ENCODE assay signal across 9 mouse cellular contexts in the genomic region with DNA sequence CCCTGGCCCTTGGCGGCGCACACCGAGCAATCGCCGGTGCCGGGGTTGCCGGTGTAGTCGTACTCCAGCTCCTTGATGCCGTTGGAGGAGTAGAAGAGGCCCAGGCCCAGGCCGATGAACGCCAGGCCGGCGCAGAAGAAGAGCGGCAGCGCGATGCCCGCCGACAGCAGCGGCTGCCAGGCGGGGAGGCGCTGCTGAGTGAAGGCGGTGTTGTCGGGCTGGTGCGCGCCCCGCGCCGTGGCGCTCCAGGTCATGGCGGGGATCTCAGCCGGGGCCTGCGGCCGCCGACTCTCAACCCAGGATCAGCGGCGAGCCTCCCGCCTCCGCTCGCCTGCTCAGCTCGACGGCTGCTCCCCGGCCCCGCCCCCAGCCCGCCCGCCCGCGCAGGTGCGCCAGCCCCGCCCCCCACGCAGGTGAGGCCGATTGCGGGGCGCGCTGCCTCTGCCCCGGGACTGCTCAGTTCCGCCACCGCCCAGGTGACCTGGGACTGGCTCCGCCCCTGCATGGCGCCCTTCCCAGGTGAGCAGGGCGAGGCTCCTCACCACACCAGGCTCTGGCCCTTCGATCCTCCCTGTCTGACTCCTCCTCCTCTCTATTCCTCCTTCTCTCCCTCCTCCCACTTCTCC. TPM values are rescaled to one million over a fixed set of nuclear protein-coding genes. Genes with fewer than 3 reads are reported as not detected.
DNase-seq lines count a peak whose midpoint lies in the region; ATAC-seq and TF ChIP-seq lines count a peak whose summit lies in the region.
"Had no signal": no experiment of that assay in that cellular context is flagged by ENCODE, and none has a peak within 500 bp of the region (broad histone marks: within the 10 kb centered on the region; RNA-seq: fewer than 3 reads in every experiment).

A gene (minus strand): TSS at position 307 of the 626 bp plus-strand sequence.

- no peak for TF ChIP-seq CTCF in kidney, adult 2 months (conservative IDR thresholded peaks at IDR 0.05; ENCODE audit: insufficient read depth, insufficient read length, low read depth, low read length)

- no peaks in the 10 kb centered on the region for H3K36me3 ChIP-seq in heart, embryonic 10.5 days
- no peaks in the 10 kb centered on the region for H3K36me3 ChIP-seq in embryonic facial prominence, embryonic 15.5 days
- no peaks in the 10 kb centered on the region for H3K36me3 ChIP-seq in kidney, adult 2 months (ENCODE audit: control insufficient read depth, insufficient read depth, low read length)
- H3K36me3 ChIP-seq in lung, embryonic 16.5 days (ENCODE audit: control insufficient read depth, insufficient read depth, low read length), result no peaks in the 10 kb centered on the region
- H3K36me3 ChIP-seq in stomach, embryonic 16.5 days (ENCODE audit: control insufficient read depth, insufficient read depth, low read length), result no peaks in the 10 kb centered on the region

- 3% methylated on average over 59 of the region's 61 CpGs for WGBS in heart, embryonic 10.5 days
- 1% methylated on average over 50 of the region's 61 CpGs for WGBS in embryonic facial prominence, embryonic 15.5 days
- WGBS in kidney, adult 2 months, result 2% methylated on average over 58 of the region's 61 CpGs
- WGBS in lung, embryonic 16.5 days, result under 1% methylated on average over 40 of the region's 61 CpGs
- WGBS in stomach, embryonic 16.5 days, result 1% methylated on average over 48 of the region's 61 CpGs

- peak within 1 kb of the TSS; percentile 53 for H3K9ac ChIP-seq in embryonic facial prominence, embryonic 15.5 days
- H3K9ac ChIP-seq in lung, embryonic 16.5 days (ENCODE audit: low read length), result peak within 1 kb of the TSS; percentile 63
- H3K9ac ChIP-seq in stomach, embryonic 16.5 days (ENCODE audit: low read length), result peak within 1 kb of the TSS; percentile 76

- H3K27ac ChIP-seq in heart, embryonic 10.5 days, result peak within 1 kb of the TSS; percentile 70
- H3K27ac ChIP-seq in embryonic facial prominence, embryonic 15.5 days (replicated peaks), result peak within 1 kb of the TSS; percentile 75
- H3K27ac ChIP-seq in kidney, adult 2 months (ENCODE audit: insufficient read depth, low read depth, low read length), result peak within 1 kb of the TSS; percentile 77
- no peak within 1 kb of the TSS for H3K27ac ChIP-seq in lung, embryonic 16.5 days (ENCODE audit: low read length)
- H3K27ac ChIP-seq in stomach, embryonic 16.5 days (ENCODE audit: low read length), result peak within 1 kb of the TSS; percentile 81

- no peak for TF ChIP-seq POLR2A in kidney, adult 2 months (IDR thresholded peaks at IDR 0.05; ENCODE audit: low read depth, low read length)

- ATAC-seq in embryonic facial prominence, embryonic 15.5 days (ENCODE audit: insufficient number of reproducible peaks, low FRiP score, low TSS enrichment, low read depth), result peak; percentile 87
- ATAC-seq in lung, embryonic 16.5 days (ENCODE audit: low read depth), result peak; percentile 89
- peak; percentile 93 for ATAC-seq in stomach, embryonic 16.5 days (ENCODE audit: insufficient read depth, low FRiP score)

- H3K27me3 ChIP-seq in heart, embryonic 10.5 days (ENCODE audit: insufficient read depth, poor library complexity, severe bottlenecking), result peaks cover 94% of the 10 kb centered on the region
- H3K27me3 ChIP-seq in embryonic facial prominence, embryonic 15.5 days, result peaks cover 32% of the 10 kb centered on the region
- H3K27me3 ChIP-seq in kidney, adult 2 months (replicated peaks; ENCODE audit: control insufficient read depth, insufficient read depth, low read length), result no peaks in the 10 kb centered on the region
- H3K27me3 ChIP-seq in lung, embryonic 16.5 days (ENCODE audit: control insufficient read depth, insufficient read depth, low read depth, low read length), result peaks cover 60% of the 10 kb centered on the region
- peaks cover 42% of the 10 kb centered on the region for H3K27me3 ChIP-seq in stomach, embryonic 16.5 days (ENCODE audit: control insufficient read depth, insufficient read depth, low read length)

- H3K4me1 ChIP-seq in heart, embryonic 10.5 days, result peaks cover 17% of the 10 kb centered on the region
- peaks cover 20% of the 10 kb centered on the region for H3K4me1 ChIP-seq in embryonic facial prominence, embryonic 15.5 days
- H3K4me1 ChIP-seq in kidney, adult 2 months (ENCODE audit: control insufficient read depth, insufficient read depth, low read length), result no peaks in the 10 kb centered on the region
- H3K4me1 ChIP-seq in lung, embryonic 16.5 days (replicated peaks; ENCODE audit: control insufficient read depth, insufficient read depth, low read length), result peaks cover 6% of the 10 kb centered on the region
- H3K4me1 ChIP-seq in stomach, embryonic 16.5 days (ENCODE audit: control insufficient read depth, insufficient read depth, low read length), result peaks cover 8% of the 10 kb centered on the region

- peak within 1 kb of the TSS; percentile 64 for H3K4me3 ChIP-seq in heart, embryonic 10.5 days
- H3K4me3 ChIP-seq in embryonic facial prominence, embryonic 15.5 days (replicated peaks), result peak within 1 kb of the TSS; percentile 54
- peak within 1 kb of the TSS; percentile 60 for H3K4me3 ChIP-seq in kidney, adult 2 months (ENCODE audit: insufficient read depth, low read depth, low read length)
- H3K4me3 ChIP-seq in lung, embryonic 16.5 days (ENCODE audit: low read length), result peak within 1 kb of the TSS; percentile 48
- H3K4me3 ChIP-seq in stomach, embryonic 16.5 days (replicated peaks; ENCODE audit: low read length), result peak within 1 kb of the TSS; percentile 54

- intact Hi-C loops in heart, postnatal 36 days (cut with DNase I), result no loop called here

- no peak for DNase-seq in heart, embryonic 10.5 days (ENCODE audit: low spot score)
- no peak for DNase-seq in heart, postnatal 36 days
- peak; percentile 80 for DNase-seq in kidney, adult 2 months
- DNase-seq in MN1 (ENCODE audit: low spot score), result no peak
- DNase-seq in frontal cortex, postnatal 25 days (ENCODE audit: low spot score in 2 of 2), result no peak

- no peaks in the 10 kb centered on the region for H3K9me3 ChIP-seq in heart, embryonic 10.5 days
- no peaks in the 10 kb centered on the region for H3K9me3 ChIP-seq in embryonic facial prominence, embryonic 15.5 days (replicated peaks)
- H3K9me3 ChIP-seq in lung, embryonic 16.5 days (ENCODE audit: control insufficient read depth, low read length), result no peaks in the 10 kb centered on the region
- H3K9me3 ChIP-seq in stomach, embryonic 16.5 days (replicated peaks; ENCODE audit: control insufficient read depth, low read length), result no peaks in the 10 kb centered on the region

- peak within 1 kb of the TSS; percentile 71 for H3K4me2 ChIP-seq in embryonic facial prominence, embryonic 15.5 days (replicated peaks)
- peak within 1 kb of the TSS; percentile 77 for H3K4me2 ChIP-seq in lung, embryonic 16.5 days (ENCODE audit: low read depth, low read length)
- H3K4me2 ChIP-seq in stomach, embryonic 16.5 days (ENCODE audit: low read depth, low read length), result peak within 1 kb of the TSS; percentile 70

RNA-seq across cellular contexts. Expression of the gene that starts here (rescaled TPM):
- 0.30 and 2.4 TPM in 2 replicates for polyA plus RNA-seq in heart, embryonic 10.5 days (2016; fragmentation: Nextera tagmentation; extraction: Ambion mirVana)
- total RNA-seq in heart, postnatal 36 days (2021), result under 1 TPM; 0.08 to 0.14 TPM
- 14.8 and 17.5 TPM in 2 replicates for polyA plus RNA-seq in embryonic facial prominence, embryonic 15.5 days (2015; fragmentation: Nextera tagmentation; extraction: Ambion mirVana)
- 16.5 and 22.3 TPM in 2 replicates for polyA plus RNA-seq in kidney, adult 2 months (2012; rRNA removed)
- 9.2 and 10.1 TPM in 2 replicates for polyA plus RNA-seq in lung, embryonic 16.5 days (2015; fragmentation: Nextera tagmentation; extraction: Ambion mirVana)
- 38.6 and 42.7 TPM in 2 replicates for polyA plus RNA-seq in stomach, embryonic 16.5 days (2015; fragmentation: Nextera tagmentation; extraction: Ambion mirVana)
- total RNA-seq: MEL had no signal
